Mouse (Mus musculus) thymus, adult 2 months (tissue): ENCODE measurements around the gene Uba52. TPM values are rescaled to one million over a fixed set of nuclear protein-coding genes. Genes with fewer than 3 reads are reported as not detected.

ENCODE experiments used
- DNase-seq: peaks from one replicate; pipeline ENCODE4 v3.0.0; 2021
- H3K27ac ChIP-seq: fragments of 200-500 bp; 2 replicates; pipeline ENCODE4 v1.5.1; 2012; ENCODE audit warnings: low read length, control low read depth; ENCODE audit not compliant: control insufficient read depth, insufficient read depth
- H3K27me3 ChIP-seq: fragments of 200-500 bp; 2 replicates; pipeline ENCODE4 v1.6.1; 2012; ENCODE audit warnings: mild to moderate bottlenecking, low read length, moderate library complexity, mixed read lengths; ENCODE audit not compliant: control insufficient read depth, insufficient read depth
- H3K36me3 ChIP-seq: fragments of 200-500 bp; 2 replicates; pipeline ENCODE4 v1.6.1; 2012; ENCODE audit warnings: mild to moderate bottlenecking, low read length, moderate library complexity; ENCODE audit not compliant: control insufficient read depth, insufficient read depth
- H3K4me1 ChIP-seq: fragments of 200-500 bp; replicated peaks from 2 replicates; pipeline ENCODE4 v1.6.1; 2012; ENCODE audit warnings: low read length; ENCODE audit not compliant: control insufficient read depth, insufficient read depth
- H3K4me3 ChIP-seq: fragments of 200-500 bp; 2 replicates; pipeline ENCODE4 v1.5.1; 2012; ENCODE audit warnings: mild to moderate bottlenecking, low read length, control low read depth, moderate library complexity; ENCODE audit not compliant: control insufficient read depth, insufficient read depth
- CTCF ChIP-seq: fragments of 200-500 bp; IDR thresholded peaks from 2 replicates; pipeline ENCODE4 v1.5.1; 2012; ENCODE audit warnings: mild to moderate bottlenecking, control low read depth, low read length, moderate library complexity, borderline replicate concordance; ENCODE audit not compliant: control insufficient read depth, poor library complexity, insufficient read depth; ENCODE audit errors: extremely low read depth
- POLR2A ChIP-seq: fragments of 200-500 bp; IDR thresholded peaks from 2 replicates; pipeline ENCODE4 v1.6.1; 2012; ENCODE audit warnings: mild to moderate bottlenecking, low read length, control low read depth, moderate library complexity; ENCODE audit not compliant: control insufficient read depth, poor library complexity, insufficient read depth; ENCODE audit errors: extremely low read depth
- WGBS: fragments of 180-500 bp; shearing (Covaris S2); methylation state at CpG from one replicate; pipeline ENCODE4 v1.1.7; 2018; 5-methylcytosine and 5-hydroxymethylcytosine counted together
- polyA plus RNA-seq: library from polyadenylated mRNA; depleted of rRNA; stranded (reverse); fragments of >200 nt; gene quantifications from 2 replicates; pipeline ENCODE4 v1.2.3, GENCODE M21; 2012

Uba52 gene
- polyA plus RNA-seq, 1 experiment, result 731 TPM

DNA sequence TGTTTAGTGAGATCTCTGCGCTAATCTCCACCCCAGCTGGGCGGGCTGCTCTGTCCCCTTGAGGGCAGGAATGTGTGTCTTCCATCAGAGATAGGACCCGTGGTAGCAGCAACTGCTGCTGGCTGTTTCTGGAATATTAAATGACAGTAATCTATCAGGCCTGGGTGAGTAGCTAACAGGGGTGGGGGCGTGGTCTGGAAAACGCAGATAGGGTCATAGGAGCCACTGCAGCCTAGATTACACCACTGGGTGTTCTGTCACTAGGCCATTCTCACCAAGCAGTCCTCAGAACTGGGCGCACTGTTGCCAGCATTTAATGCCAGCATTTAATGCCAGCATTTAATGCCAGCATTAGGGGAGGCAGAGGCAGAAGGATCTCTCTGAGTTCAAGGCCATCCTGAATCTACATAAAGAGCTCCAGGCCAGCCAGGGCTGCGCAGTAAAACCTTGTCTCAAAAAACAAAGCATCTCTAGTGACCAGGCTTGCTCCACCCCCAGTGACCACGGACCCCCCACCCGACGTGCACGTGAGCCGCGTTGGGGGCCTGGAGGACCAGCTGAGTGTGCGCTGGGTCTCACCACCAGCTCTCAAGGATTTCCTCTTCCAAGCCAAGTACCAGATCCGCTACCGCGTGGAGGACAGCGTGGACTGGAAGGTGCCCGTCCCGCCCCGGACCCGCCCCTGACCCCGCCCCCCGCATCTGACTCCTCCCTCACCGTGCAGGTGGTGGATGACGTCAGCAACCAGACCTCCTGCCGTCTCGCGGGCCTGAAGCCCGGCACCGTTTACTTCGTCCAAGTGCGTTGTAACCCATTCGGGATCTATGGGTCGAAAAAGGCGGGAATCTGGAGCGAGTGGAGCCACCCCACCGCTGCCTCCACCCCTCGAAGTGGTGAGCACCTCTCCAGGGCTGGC, 10.0 kb downstream of the Uba52 start:
- DNase-seq, result peak; percentile 39
- Histone ChIP-seq H3K4me3 (no peak overlapping the region), H3K4me1 (peaks cover 16% of the 10 kb centered on the region), H3K36me3 (no peaks in the 10 kb centered on the region), H3K27me3 (no peaks in the 10 kb centered on the region; the same call in 1 of the 2 replicates), H3K27ac (no peak overlapping the region)
- TF ChIP-seq POLR2A (no peak), CTCF (no peak)
- 16% methylated on average over 39 of the region's 39 CpGs for WGBS

DNA sequence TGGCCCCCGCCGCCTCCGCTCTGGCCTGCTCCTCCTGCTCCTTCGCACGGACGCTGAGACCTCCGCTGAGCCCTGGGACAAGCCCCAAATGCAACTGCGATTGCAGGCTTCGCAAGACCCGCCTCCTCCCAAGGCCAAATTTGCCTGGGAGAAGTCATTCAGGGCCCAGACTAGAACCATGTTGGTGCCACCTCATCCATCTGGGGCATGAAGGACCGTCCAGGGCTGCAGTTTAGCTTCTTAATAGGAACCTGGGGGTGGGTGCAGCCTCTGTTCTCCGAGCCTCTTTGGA, 14.9 kb downstream of the Uba52 start:
- no peak overlapping the region for H3K4me3 ChIP-seq
- no peak overlapping the region for H3K27ac ChIP-seq
- no peaks in the 10 kb centered on the region for H3K36me3 ChIP-seq
- no peak for DNase-seq
- TF ChIP-seq CTCF (no peak), POLR2A (no peak)
- H3K27me3 ChIP-seq, result peaks cover 37% of the 10 kb centered on the region
- 34% methylated on average over 12 of the region's 12 CpGs for WGBS
- peaks cover 23% of the 10 kb centered on the region for H3K4me1 ChIP-seq

- Histone ChIP-seq H3K36me3 (no peaks in the 10 kb centered on the region), H3K4me1 (peaks cover 21% of the 10 kb centered on the region), H3K27me3 (peaks cover 42% of the 10 kb centered on the region), H3K27ac (no peak overlapping the region), H3K4me3 (no peak overlapping the region)
- DNase-seq, result peak; percentile 1
- WGBS, result 20% methylated on average over 21 of the region's 21 CpGs
- TF ChIP-seq POLR2A (no peak), CTCF (no peak)
Observed at GRCm38 (mm10) chr8:70495001-70495770, 15.4 kb downstream of the Uba52 start.

GRCm38 (mm10) chr8:70494416-70494945, 16.1 kb downstream of the Uba52 start:
- peak; percentile 3 for DNase-seq
- WGBS, result 2% methylated on average over 28 of the region's 28 CpGs
- Histone ChIP-seq H3K4me3 (no peak overlapping the region), H3K4me1 (peaks cover 16% of the 10 kb centered on the region), H3K36me3 (no peaks in the 10 kb centered on the region), H3K27me3 (peaks cover 49% of the 10 kb centered on the region), H3K27ac (no peak overlapping the region)
- TF ChIP-seq POLR2A (no peak), CTCF (no peak)

GRCm38 (mm10) chr8:70493692-70494415, 16.7 kb downstream of the Uba52 start:
- Histone ChIP-seq H3K4me3 (no peak overlapping the region), H3K4me1 (peaks cover 19% of the 10 kb centered on the region), H3K27ac (no peak overlapping the region), H3K36me3 (no peaks in the 10 kb centered on the region), H3K27me3 (peaks cover 49% of the 10 kb centered on the region)
- TF ChIP-seq POLR2A (no peak), CTCF (no peak)
- WGBS, result 6% methylated on average over 47 of the region's 47 CpGs
- no peak for DNase-seq
